Mouse (Mus musculus): ENCODE measurements around the gene Tada1.

Tada1 gene

GRCm38 (mm10) chr1:166382626-166383025 lies 3.7 kb downstream of the Tada1 start:
- DNase-seq (ENCODE audit: extremely low read depth, insufficient read length, low spot score), result no peak

GRCm38 (mm10) chr1:166384614-166385013 lies 5.7 kb downstream of the Tada1 start:
- DNase-seq (ENCODE audit: extremely low read depth, insufficient read length, low spot score), result no peak

GRCm38 (mm10) chr1:166385431-166385830 lies 6.5 kb downstream of the Tada1 start:
- no peak for DNase-seq (ENCODE audit: extremely low read depth, insufficient read length, low spot score)

GRCm38 (mm10) chr1:166388511-166388910 lies 9.6 kb downstream of the Tada1 start:
- no peak for DNase-seq (ENCODE audit: extremely low read depth, insufficient read length, low spot score)

DNA sequence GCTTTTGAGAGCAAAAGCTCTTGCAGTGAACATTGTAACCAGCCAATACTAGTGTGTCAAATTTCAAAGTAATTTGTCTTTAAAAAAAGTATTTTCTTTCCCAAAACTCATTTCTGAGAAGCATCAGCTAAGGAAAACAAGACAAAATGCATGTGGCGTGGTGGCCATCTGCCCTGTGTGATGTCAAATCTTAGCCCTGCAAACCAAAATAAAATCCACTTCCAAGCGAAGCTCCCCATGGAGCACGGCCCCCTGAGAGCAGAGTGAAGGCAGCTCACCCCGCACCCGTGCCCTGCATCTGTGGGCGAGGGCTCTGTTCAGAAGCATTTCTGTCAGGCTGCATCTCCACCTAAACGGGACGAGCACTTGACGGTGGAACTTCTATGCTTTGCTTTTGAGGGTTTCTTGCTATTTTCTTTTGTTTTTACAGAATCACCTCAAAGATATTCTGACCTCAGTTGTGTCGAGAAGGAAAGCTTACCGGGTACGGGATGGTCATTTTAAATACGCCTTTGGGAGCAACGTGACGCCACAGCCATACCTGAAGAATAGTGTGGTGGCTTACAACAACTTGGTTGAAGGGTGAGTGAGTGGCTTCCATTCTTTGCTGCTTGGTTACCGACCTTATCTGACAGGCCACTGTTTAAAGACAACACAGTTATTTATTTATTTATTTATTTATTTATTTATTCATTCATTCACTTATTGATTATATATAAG lies 10.7 kb downstream of the Tada1 start:
- DNase-seq (ENCODE audit: extremely low read depth, insufficient read length, low spot score), result no peak

DNA sequence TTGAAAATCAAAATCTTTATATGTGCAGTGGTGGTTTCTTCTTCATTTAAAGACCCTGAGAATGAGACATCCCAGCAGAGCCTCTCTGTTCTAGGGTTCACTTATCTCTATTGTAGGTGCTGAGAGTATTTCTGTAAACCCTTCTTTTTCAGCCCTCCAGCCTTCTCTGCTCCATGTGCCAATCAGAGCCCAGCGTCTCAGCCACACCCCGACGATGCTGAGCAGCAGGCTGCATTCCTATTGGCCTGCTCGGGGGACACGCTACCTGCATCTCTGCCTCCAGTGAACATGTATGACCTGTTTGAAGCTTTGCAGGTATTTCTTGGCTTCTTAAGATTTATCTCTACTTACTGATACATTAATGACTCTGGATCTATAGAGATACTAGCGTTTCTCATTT lies 12.8 kb downstream of the Tada1 start:
- no peak for DNase-seq (ENCODE audit: extremely low read depth, insufficient read length, low spot score)

DNA sequence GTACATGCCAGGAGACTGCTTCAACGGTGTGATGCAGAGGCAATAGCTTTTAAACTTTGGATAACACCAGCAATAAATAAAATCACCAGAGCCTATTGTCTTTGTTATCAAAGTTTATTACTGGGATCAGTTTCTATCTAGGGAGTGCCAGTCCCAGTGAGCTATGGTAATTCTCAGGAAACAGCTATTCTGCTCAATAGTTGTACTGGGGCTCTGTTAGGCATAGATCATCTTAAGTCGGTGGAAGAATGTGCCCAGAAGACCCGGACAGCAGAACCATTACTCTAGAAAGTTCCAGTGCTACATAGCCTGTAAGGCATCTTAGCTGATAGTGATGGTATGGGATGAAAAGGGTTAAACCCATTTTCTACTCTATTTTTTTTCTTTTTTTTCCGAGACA lies 15.9 kb downstream of the Tada1 start:
- no peak for DNase-seq (ENCODE audit: extremely low read depth, insufficient read length, low spot score)

- DNase-seq (ENCODE audit: extremely low read depth, insufficient read length, low spot score), result no peak
These were observed 16.8 kb downstream of the Tada1 start for GRCm38 (mm10) chr1:166395661-166396060.

DNA sequence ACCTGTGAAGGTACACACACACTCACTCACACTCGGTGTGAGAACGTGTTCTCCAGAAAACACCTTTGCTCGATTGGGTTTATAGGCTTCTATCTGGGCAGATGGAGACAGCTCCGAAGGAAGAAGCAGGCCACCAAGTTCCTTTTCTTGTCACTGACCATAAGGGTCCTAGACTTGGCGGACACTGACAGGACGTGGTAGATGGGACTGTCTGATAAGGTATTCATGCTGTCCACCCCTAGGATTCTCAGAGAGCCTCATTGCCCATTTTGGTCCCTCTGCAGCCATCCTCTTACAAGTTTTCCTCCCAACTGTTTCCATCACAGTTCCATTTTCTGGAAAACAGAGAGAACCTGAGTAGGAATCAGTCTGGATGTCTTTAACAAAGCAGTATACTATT lies 17.5 kb downstream of the Tada1 start:
- DNase-seq (ENCODE audit: extremely low read depth, insufficient read length, low spot score), result no peak

GRCm38 (mm10) chr1:166401455-166401854 lies 22.6 kb downstream of the Tada1 start:
- no peak for DNase-seq (ENCODE audit: extremely low read depth, insufficient read length, low spot score)

GRCm38 (mm10) chr1:166402003-166402402 lies 23.1 kb downstream of the Tada1 start:
- DNase-seq (ENCODE audit: extremely low read depth, insufficient read length, low spot score), result no peak

DNA sequence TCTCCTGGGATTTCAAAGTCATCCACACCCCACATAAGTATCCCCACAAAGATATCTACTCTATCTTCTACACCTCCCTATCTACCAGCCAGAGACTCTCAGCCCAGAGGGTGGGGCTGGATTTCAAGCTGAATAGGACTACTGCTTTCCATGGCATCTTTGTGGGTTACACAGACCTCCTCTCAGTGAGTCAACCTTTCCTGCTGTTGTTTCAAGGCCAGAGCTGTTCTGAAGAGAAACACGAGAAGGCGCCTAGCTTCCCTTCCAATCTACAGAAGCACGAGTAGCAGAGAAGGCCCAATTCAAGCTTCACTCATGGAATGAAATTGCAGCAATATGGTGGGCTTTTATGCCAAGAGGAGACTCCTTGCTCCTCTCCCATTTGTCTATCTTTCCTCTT lies 24.9 kb downstream of the Tada1 start:
- no peak for DNase-seq (ENCODE audit: extremely low read depth, insufficient read length, low spot score)

GRCm38 (mm10) chr1:166409177-166409700 lies 30.3 kb downstream of the Tada1 start:
- no peak for DNase-seq (ENCODE audit: extremely low read depth, insufficient read length, low spot score)

GRCm38 (mm10) chr1:166409701-166410220 lies 30.9 kb downstream of the Tada1 start, which contains the start of gene Pogk:
Gene Pogk, minus strand, starts transcription at chr1:166409863.
- DNase-seq (ENCODE audit: extremely low read depth, insufficient read length, low spot score), result no peak

- no peak for DNase-seq (ENCODE audit: extremely low read depth, insufficient read length, low spot score)
These were observed 32.6 kb downstream of the Tada1 start for GRCm38 (mm10) chr1:166411541-166411940.

GRCm38 (mm10) chr1:166412266-166412665 lies 33.4 kb downstream of the Tada1 start:
- DNase-seq (ENCODE audit: extremely low read depth, insufficient read length, low spot score), result no peak

- no peak for DNase-seq (ENCODE audit: extremely low read depth, insufficient read length, low spot score)
These were observed 50.2 kb downstream of the Tada1 start for GRCm38 (mm10) chr1:166429053-166429452.

GRCm38 (mm10) chr1:166429809-166430431 lies 51.0 kb downstream of the Tada1 start:
- no peak for DNase-seq (ENCODE audit: extremely low read depth, insufficient read length, low spot score)

DNA sequence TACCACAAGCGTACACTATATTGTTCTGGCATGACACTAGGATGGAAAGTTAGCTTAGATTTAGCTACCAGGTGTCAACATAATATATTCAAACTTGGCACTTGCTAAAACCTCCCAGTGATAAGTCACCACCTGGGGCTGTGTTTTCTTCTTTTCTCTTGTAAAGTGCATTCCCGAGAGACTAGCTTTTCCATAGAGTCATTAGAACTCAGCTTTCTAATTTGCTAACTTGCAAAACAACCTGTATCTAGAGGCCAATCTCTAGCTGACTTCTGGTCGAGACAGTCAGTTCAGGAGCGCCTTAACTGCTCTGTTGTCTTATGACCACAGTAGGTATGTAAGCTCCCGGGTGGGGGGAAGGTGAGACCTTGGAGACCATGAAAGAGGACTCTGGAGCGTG lies 60.5 kb downstream of the Tada1 start:
- no peak for DNase-seq (ENCODE audit: extremely low read depth, insufficient read length, low spot score)

- DNase-seq (ENCODE audit: extremely low read depth, insufficient read length, low spot score), result no peak
These were observed 63.1 kb downstream of the Tada1 start for GRCm38 (mm10) chr1:166441992-166442391.

Data from 3134 (cell line).